Mouse (Mus musculus) CH12.LX (cell line): ENCODE data around the gene St6galnac1.

Experiments
- CTCF ChIP-seq, 2 experiments: IDR thresholded peaks in 1 of 2; conservative IDR thresholded peaks in 1 of 2; 2 replicates each; pipeline ENCODE4 v1.5.1; 2011 to 2012; ENCODE audit warnings: low read depth in 2 of 2, low read length in 2 of 2, improper control_type of control experiment in 1 of 2, inconsistent platforms in 1 of 2, mild to moderate bottlenecking in 1 of 2, moderate library complexity in 1 of 2
- EP300 ChIP-seq: IDR thresholded peaks from 2 replicates; pipeline ENCODE4 v1.6.1; 2011; ENCODE audit warnings: low read length, improper control_type of control experiment
- HCFC1 ChIP-seq: IDR thresholded peaks from 2 replicates; pipeline ENCODE4 v1.6.1; 2012; ENCODE audit warnings: low read depth, mild to moderate bottlenecking, inconsistent platforms, low read length, improper control_type of control experiment
- MAFK ChIP-seq: IDR thresholded peaks from 2 replicates; pipeline ENCODE4 v1.6.1; 2011; ENCODE audit warnings: low read length, improper control_type of control experiment; ENCODE audit not compliant: insufficient replicate concordance
- MAX ChIP-seq: IDR thresholded peaks from 2 replicates; pipeline ENCODE4 v1.6.1; 2011; ENCODE audit warnings: low read length, improper control_type of control experiment
- MEF2A ChIP-seq: IDR thresholded peaks from 2 replicates; pipeline ENCODE4 v1.6.1; 2014; ENCODE audit warnings: low read depth, mild to moderate bottlenecking, inconsistent platforms, low read length, improper control_type of control experiment, borderline replicate concordance
- NRF1 ChIP-seq: IDR thresholded peaks from 2 replicates; pipeline ENCODE4 v1.6.1; 2014; ENCODE audit warnings: low read depth, mild to moderate bottlenecking, inconsistent platforms, low read length, improper control_type of control experiment, moderate library complexity
- TCF12 ChIP-seq: IDR thresholded peaks from 2 replicates; pipeline ENCODE4 v1.6.1; 2014; ENCODE audit warnings: low read depth, mild to moderate bottlenecking, inconsistent platforms, low read length, improper control_type of control experiment

GRCm38 (mm10) chr11:116801106-116801505 is 25.8 kb upstream of the St6galnac1 start:
- TF ChIP-seq HCFC1 (no peak), CTCF (conservative IDR thresholded peaks at IDR 0.05 in 1 of 2, IDR thresholded peaks at IDR 0.05 in 1 of 2; ENCODE audit: low read depth in 2 of 2, low read length in 2 of 2) (no peak), MAFK (no peak), EP300 (no peak), TCF12 (no peak), MEF2A (no peak), MAX (no peak), NRF1 (no peak)
